Mouse (Mus musculus) gastrocnemius, postnatal 4 days (tissue): ENCODE results near the gene Pde4d. TPM values are rescaled to one million over a fixed set of nuclear protein-coding genes. Genes with fewer than 3 reads are reported as not detected.
A peak's percentile ranks its signal among the peaks of the same experiment; 100 is the strongest.

Experiments used
- DNase-seq, 2 experiments: peaks; one replicate each; pipeline ENCODE4 v3.0.0; 2021 to 2022; ENCODE audit warnings: low spot score in 2 of 2, mixed read lengths in 2 of 2
- total RNA-seq, 2 experiments: library from RNA; stranded (reverse); gene quantifications; 2 replicates each; pipeline ENCODE4 v1.2.3; 2021

The Pde4d gene
- total RNA-seq, 2 experiments from 2014 or later: 67.3 to 73.3 TPM

- DNase-seq: no peak
These were observed 370.2 kb downstream of the Pde4d start for GRCm38 (mm10) chr13:108819846-108820408.

DNA sequence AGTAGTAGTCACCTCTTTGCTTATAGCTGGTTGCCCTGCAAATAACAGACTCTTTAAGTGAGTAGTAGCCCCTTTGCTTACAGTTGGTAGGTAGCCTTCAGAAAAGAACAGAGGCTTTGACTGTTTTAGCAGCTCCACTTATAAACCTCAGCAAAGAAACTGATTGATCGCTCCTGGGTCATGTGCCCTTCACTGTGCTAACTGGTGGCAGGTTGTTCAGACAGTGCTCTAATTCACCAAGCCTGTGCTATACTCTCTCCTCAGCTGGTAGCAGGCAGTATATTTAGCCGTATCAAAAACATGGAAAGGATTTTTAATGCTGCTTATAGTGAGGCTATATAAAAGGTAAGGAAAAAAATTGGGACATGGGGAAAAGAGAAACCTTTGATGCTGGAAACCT is 370.7 kb downstream of the Pde4d start:
- no peak for DNase-seq

- DNase-seq: no peak
These were observed 371.5 kb downstream of the Pde4d start for GRCm38 (mm10) chr13:108821270-108821669.

- no peak for DNase-seq
These were observed 375.0 kb downstream of the Pde4d start for GRCm38 (mm10) chr13:108824638-108825310.

DNA sequence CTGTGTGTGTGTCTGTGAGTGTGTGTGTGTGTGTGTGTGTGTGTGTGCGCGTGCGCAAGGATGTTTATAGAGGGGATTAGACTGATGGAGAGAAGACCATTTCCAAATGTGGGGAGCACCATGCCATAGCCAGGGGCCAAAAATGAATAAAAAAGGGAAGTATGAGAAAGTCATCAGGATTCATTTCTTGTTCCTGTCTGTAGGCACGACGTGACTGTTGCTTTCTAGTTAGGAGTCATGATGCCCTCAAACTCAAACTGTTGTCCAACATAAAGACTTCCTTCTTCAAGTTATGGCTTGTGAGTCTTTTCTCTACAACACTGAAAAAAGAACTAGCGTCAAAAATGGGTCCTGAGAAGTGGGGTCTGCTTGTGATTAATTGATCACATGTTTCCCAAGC is 375.8 kb downstream of the Pde4d start:
- no peak for DNase-seq

- no peak for DNase-seq
These were observed 384.4 kb downstream of the Pde4d start for GRCm38 (mm10) chr13:108834197-108834596.

DNA sequence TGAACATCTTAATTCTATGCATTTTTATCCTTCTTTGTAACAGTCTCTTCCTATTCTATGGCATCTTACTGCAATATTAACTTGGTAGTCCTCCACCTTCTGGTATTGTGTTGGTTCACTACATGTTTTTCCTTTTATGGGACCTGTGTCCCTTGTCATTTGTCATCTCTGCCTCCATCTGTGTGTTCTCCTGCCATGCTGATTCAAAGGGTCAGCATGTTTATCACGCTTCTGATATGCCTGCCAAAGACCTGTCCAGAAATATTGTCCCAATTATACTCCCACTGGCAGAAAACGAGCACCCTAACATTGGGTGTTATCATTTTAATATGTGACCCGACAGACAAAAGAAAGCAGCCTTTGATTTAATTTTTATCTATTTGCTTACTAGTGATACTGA is 386.6 kb downstream of the Pde4d start:
- DNase-seq: no peak

DNA sequence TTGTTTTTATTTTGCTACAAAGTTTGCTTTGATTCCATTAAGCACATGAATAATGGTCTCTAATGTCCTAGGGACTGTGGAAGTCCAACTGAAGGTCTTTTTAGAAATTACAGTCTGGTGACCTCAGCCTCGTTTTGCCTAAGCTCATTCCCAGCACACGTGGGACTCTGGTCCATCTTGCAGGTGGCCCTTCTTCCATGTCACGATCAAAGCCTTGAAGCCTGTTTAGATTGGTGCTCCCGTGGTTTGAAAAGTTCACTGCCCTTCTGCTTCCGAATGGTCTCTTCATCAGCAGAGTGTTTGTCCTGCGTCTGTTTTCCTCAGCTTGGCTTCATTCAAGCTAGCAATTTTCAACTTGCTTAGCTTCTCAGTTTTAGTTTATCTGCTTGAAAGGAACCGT is 389.4 kb downstream of the Pde4d start:
- no peak for DNase-seq

GRCm38 (mm10) chr13:108854090-108854489 is 404.3 kb downstream of the Pde4d start:
- no peak for DNase-seq

DNA sequence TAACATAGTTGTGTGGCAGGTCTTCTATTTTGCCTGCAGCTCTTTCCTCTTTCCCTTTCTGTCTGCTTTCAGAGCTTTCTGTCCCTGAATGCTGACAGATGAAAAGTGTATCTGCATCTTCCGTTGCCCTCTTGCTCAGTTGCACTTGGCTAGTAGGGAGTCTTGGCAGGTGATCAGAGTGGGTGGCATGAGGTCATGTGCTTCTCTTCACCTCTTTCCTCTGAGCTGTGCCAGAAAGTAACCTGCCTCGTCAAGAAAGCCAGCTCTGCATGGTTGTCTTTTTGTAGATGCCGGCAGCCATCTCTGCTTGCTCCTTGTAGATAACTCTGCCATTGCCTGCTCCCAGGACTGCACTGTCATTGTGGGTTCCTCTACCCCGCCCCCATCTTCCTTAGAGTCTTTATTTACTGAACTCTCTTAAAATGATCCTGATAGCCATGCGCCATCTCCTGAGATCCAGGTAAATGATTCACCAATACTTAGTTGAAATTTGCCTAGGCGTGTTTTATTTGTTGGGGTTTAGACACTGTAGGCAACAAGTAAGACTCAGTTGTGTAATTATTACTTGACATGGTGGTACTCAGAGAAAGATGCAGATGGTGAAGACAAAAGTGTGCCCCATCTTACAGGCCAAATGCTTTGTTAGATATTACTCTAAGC is 407.2 kb downstream of the Pde4d start:
- no peak for DNase-seq

DNA sequence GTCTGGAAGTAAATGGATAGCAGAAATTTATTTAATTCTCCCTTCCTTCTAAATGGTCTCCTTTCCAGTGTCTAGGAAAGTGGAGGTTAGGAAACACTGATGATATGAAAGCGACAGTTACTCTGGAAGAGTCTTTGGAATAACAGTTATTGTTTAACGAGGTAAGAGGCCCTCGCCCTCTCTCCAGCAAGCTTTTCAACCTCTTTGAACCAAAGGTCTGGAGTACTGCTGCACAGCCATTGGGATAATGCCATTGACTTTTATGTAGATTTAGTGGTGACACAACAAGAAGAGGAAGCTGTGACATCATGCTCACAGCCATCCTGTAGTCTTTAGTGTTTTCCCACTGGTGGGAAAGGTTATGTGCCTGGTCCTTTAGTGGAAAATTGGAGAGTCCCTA is 409.6 kb downstream of the Pde4d start:
- DNase-seq: no peak

GRCm38 (mm10) chr13:108860737-108861136 is 411.0 kb downstream of the Pde4d start:
- DNase-seq: no peak

DNA sequence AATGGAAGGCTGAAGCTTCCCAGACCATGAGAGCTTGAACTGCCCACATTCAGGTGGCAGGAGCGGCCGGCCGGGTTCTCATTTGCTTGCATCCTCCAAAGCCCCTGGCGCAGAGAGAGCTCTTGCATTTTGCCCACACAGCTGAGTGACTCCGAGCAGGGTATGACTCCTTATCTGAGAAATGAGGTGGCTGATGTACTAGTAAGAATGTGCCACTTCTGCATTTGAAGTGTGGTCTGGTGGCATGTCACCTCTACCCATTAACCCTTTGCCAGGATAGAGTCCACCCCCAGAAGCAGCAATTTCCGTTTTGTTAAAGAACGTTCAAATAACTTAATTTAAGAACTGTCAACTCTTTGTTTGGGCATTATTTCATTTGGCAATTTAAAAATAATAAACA is 412.0 kb downstream of the Pde4d start:
- DNase-seq: no peak

DNA sequence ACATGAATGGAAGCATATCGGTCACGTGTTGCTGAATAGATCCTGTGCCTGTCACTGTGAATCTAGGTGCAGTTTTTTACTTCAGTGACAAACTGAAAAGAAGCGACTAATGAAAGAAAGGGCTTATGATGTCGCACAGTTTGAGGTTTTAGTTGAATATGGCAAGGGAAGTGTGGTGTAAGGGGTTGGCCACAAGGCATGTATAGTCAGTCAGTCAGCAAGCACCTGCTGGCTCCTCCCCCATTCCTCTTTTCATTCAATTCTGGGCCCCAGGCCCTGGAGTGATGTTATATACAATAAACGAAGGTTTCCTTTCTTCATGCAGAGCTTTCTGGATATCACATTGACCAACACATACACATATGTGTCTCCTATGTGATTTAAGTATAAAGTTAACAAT is 412.4 kb downstream of the Pde4d start:
- no peak for DNase-seq

- no peak for DNase-seq
These were observed 450.4 kb downstream of the Pde4d start for GRCm38 (mm10) chr13:108900160-108900559.

DNA sequence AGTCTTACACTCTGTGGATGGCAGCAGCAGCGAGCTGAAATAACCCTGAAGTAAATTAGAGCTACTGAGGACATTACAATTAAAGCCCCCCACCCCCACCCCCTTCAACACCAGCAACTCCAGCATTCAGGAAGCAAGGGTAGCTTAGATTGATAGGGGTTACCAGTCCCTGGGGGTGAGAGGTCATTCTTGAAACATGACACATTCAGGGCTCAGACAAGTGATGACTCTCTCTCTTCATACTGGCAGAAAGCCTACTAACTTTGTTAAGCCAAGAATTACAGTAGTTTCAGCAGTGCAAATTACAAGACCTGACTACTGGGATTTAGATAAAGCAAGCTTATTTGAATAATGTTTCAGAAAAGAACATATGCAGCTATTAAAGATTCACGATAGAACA is 455.4 kb downstream of the Pde4d start:
- no peak for DNase-seq

- DNase-seq: no peak
These were observed 459.4 kb downstream of the Pde4d start for GRCm38 (mm10) chr13:108909193-108909592.

GRCm38 (mm10) chr13:108914626-108915025 is 464.9 kb downstream of the Pde4d start:
- peak in 1 of 2 experiments; percentile 10 for DNase-seq

DNA sequence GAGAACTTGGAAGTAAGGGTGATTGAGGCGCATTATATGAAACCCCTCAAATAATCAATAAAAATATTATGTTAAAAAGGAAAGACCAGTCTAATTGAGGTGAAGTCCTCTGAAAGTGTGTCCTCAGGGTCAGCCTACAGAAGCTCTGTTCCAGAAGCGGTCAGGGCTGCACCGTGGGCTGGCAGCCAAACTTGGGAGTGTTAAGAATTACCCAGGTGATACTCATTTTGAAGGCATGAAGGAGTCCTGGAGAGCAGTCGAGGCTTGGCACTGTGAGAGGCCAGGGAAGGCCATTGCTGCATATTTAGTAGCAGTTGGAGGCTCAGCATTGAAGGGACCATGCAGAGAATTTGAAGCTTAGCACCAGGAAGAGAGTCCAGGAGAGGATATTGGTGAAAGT is 471.4 kb downstream of the Pde4d start:
- DNase-seq: no peak

- no peak for DNase-seq
These were observed 485.1 kb downstream of the Pde4d start for GRCm38 (mm10) chr13:108934854-108935253.

DNA sequence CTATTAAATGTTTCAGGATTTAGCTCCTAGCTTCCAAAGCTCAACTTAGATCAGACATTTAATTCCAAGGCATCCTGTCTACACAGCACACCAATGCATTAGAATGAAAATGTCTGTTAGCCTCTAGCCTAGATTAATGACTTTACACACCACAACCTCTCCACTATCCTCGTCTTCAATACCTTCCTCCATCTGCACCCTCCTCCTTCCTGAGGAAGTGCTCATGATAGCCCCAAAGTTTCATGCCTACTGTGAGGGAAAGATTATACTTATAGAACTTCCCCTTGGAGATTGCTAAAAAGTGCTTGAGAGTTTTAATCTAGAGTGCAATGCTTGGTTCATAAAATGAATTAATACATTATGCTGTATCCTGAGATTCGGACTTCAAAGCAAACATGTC is 487.5 kb downstream of the Pde4d start:
- DNase-seq: no peak

DNA sequence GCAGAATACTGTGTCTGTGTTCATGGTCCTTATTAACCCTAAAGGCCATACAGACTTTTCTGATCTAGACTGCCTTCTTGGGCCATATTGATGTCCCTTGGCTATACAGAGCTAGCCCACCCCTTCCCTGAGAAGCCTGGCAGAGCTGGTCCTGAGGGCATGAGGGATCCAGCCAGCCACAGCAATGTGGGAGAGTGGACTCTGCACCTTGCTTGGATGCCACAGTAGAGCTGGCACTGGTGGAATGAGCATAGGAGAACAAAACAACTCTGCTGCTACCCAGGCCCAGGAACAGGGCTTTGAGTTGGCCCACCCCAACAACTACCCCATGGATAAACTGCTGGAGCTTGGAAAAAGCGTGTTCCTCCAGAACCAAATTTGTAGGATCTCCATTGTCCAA is 503.2 kb downstream of the Pde4d start:
- DNase-seq: no peak

- DNase-seq: no peak
These were observed 506.3 kb downstream of the Pde4d start for GRCm38 (mm10) chr13:108956059-108956458.
